34 mouse cellular contexts compared by ENCODE assay signal in the genomic region with DNA sequence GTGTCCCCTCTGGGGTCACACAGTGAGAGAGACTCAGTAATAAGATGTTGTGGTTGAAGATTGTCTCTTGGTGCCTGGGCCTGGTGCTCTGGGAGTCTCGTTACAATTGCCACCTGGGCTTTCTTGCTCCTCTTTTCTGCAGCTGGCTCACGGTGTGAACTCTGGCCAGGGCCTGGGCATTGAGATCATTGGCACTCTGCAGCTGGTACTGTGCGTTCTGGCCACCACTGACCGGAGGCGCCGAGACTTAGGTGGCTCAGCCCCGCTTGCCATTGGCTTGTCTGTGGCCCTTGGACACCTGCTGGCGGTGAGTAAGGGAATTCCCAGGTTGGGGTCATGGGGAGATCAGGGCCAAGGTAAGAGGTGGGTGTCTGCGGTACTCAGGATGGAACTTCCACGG. TPM values are rescaled to one million over a fixed set of nuclear protein-coding genes. Genes with fewer than 3 reads are reported as not detected.
A peak's percentile ranks its signal among the peaks of the same experiment; 100 is the strongest.
DNase-seq lines count a peak whose midpoint lies in the region; TF ChIP-seq lines count a peak whose summit lies in the region.
"Had no signal": no experiment of that assay in that cellular context is flagged by ENCODE, and none has a peak within 500 bp of the region (broad histone marks: within the 10 kb centered on the region; RNA-seq: fewer than 3 reads in every experiment).

No protein-coding gene starts in this region.

- intact Hi-C loops in heart, adult 2 months (cut with DNase I): no loop called here
- intact Hi-C loops in heart, postnatal 25 days (cut with DNase I): no loop called here

- peak in 1 of 2 experiments; percentile 2 for DNase-seq in heart, adult 2 months
- DNase-seq in heart, postnatal 25 days (ENCODE audit: low spot score): no peak
- peak; percentile 29 for DNase-seq in kidney, adult 2 months
- no peak for DNase-seq in kidney, adult 8-10 months
- DNase-seq in urinary bladder, adult 2 months (ENCODE audit: low spot score): peak; percentile 17
- DNase-seq in urinary bladder, postnatal 10 days (ENCODE audit: low spot score): no peak
- DNase-seq in natural killer cell, adult 2 months (ENCODE audit: low spot score in 2 of 2): no peak
- DNase-seq: adrenal gland, postnatal 25 days; B cell, adult 2 months; cerebellum, adult 2 months; cerebellum, postnatal 14 days had no signal

- peak overlapping the region; percentile 17 for H3K27ac ChIP-seq in heart, adult 2 months
- no peak overlapping the region for H3K27ac ChIP-seq in kidney, adult 2 months (ENCODE audit: insufficient read depth, low read depth, low read length)
- H3K27ac ChIP-seq: forebrain, embryonic 12.5 days; layer of hippocampus, adult 2 months; left cerebral cortex, adult 2 months; limb, embryonic 13.5 days; lung, embryonic 15.5 days; neural tube, embryonic 12.5 days had no signal

- no peaks in the 10 kb centered on the region for H3K36me3 ChIP-seq in heart, adult 2 months (ENCODE audit: control insufficient read depth, insufficient read depth, low read length)
- peaks cover 2% of the 10 kb centered on the region; the same call in 1 of the 2 replicates for H3K36me3 ChIP-seq in kidney, adult 2 months (ENCODE audit: control insufficient read depth, insufficient read depth, low read length)
- H3K36me3 ChIP-seq: forebrain, embryonic 12.5 days; limb, embryonic 13.5 days; lung, embryonic 15.5 days; neural tube, embryonic 12.5 days had no signal

- 92% methylated on average over 10 of the region's 10 CpGs for WGBS in heart, adult 2 months
- 54% methylated on average over 10 of the region's 10 CpGs for WGBS in kidney, adult 2 months

- no peak for TF ChIP-seq POLR2A in heart, adult 2 months (IDR thresholded peaks at IDR 0.05; ENCODE audit: insufficient read depth, low read depth, low read length)
- TF ChIP-seq POLR2A in kidney, adult 2 months (IDR thresholded peaks at IDR 0.05; ENCODE audit: low read depth, low read length): no peak

- no peak overlapping the region for H3K9ac ChIP-seq in heart, adult 2 months (ENCODE audit: low read depth, low read length)
- H3K9ac ChIP-seq: forebrain, embryonic 12.5 days; limb, embryonic 13.5 days; lung, embryonic 15.5 days; neural tube, embryonic 12.5 days had no signal

- no peaks in the 10 kb centered on the region for H3K27me3 ChIP-seq in heart, adult 2 months (ENCODE audit: control insufficient read depth, insufficient read depth, low read length)
- H3K27me3 ChIP-seq in kidney, adult 2 months (replicated peaks; ENCODE audit: control insufficient read depth, insufficient read depth, low read length): no peaks in the 10 kb centered on the region
- H3K27me3 ChIP-seq: forebrain, embryonic 12.5 days; limb, embryonic 13.5 days; lung, embryonic 15.5 days; neural tube, embryonic 12.5 days had no signal

- no peak overlapping the region for H3K4me3 ChIP-seq in heart, adult 2 months
- H3K4me3 ChIP-seq in kidney, adult 2 months (ENCODE audit: insufficient read depth, low read depth, low read length): no peak overlapping the region
- H3K4me3 ChIP-seq: erythroblast, embryonic 14.5 days; forebrain, embryonic 12.5 days; layer of hippocampus, adult 2 months; left cerebral cortex, adult 2 months; limb, embryonic 13.5 days; lung, embryonic 15.5 days; neural tube, embryonic 12.5 days had no signal

- H3K79me2 ChIP-seq in heart, adult 2 months (replicated peaks; ENCODE audit: control insufficient read depth, insufficient read depth, low read length): no peaks in the 10 kb centered on the region

- peaks cover 7% of the 10 kb centered on the region for H3K4me1 ChIP-seq in heart, adult 2 months (ENCODE audit: control insufficient read depth, insufficient read depth, low read length)
- peaks cover 3% of the 10 kb centered on the region; the same call in 1 of the 2 replicates for H3K4me1 ChIP-seq in kidney, adult 2 months (ENCODE audit: control insufficient read depth, insufficient read depth, low read length)
- H3K4me1 ChIP-seq: forebrain, embryonic 12.5 days had no signal

- TF ChIP-seq EP300 in heart, adult 2 months (IDR thresholded peaks at IDR 0.05; ENCODE audit: insufficient read depth, low read depth, low read length): no peak

- TF ChIP-seq CTCF in heart, adult 2 months (IDR thresholded peaks at IDR 0.05): no peak
- TF ChIP-seq CTCF in kidney, adult 2 months (conservative IDR thresholded peaks at IDR 0.05; ENCODE audit: insufficient read depth, insufficient read length, low read depth, low read length): no peak

RNA-seq across cellular contexts. Expression of gene Aqp1, which starts 9.0 kb away (rescaled TPM):
- total RNA-seq in heart, adult 2 months (2021): 100 to 1,000 TPM; 377 to 449 TPM
- polyA plus RNA-seq in heart, adult 2 months (2012; rRNA removed): 433 and 638 TPM in 2 replicates
- 100 to 1,000 TPM; 426 to 457 TPM for total RNA-seq in heart, postnatal 25 days (2021)
- 1,148 and 1,467 TPM in 2 replicates for polyA plus RNA-seq in kidney, adult 2 months (2012; rRNA removed)
- 444 and 459 TPM in 2 replicates for polyA plus RNA-seq in urinary bladder, adult 2 months (2012; rRNA removed)

RNA-seq across cellular contexts. Expression of gene Ghrhr, which starts 30.8 kb away (rescaled TPM):
- total RNA-seq in heart, adult 2 months (2021): not detected
- polyA plus RNA-seq in heart, adult 2 months (2012; rRNA removed): not detected in 2 replicates
- not detected for total RNA-seq in heart, postnatal 25 days (2021)
- polyA plus RNA-seq in kidney, adult 2 months (2012; rRNA removed): 0.36 and 0.61 TPM in 2 replicates
- not detected in 2 replicates for polyA plus RNA-seq in urinary bladder, adult 2 months (2012; rRNA removed)
- total RNA-seq: adrenal gland, adult 18-20 months; adrenal gland, postnatal 25 days; gastrocnemius, postnatal 4 days; layer of hippocampus, adult 2 months; layer of hippocampus, postnatal 14 days; left cerebral cortex, adult 2 months; left cerebral cortex, postnatal 25 days; megakaryocyte, adult 5-6 weeks had no signal
- polyA plus RNA-seq: brain, embryonic 14.5 days; cerebellum, adult 2 months; embryonic facial prominence, embryonic 14.5 days; erythroblast, embryonic 14.5 days; forebrain, embryonic 12.5 days; heart, embryonic 11.5 days; heart, postnatal 0 days; hindbrain, embryonic 11.5 days; hindbrain, embryonic 16.5 days; kidney, embryonic 14.5 days; limb, embryonic 13.5 days; liver, embryonic 11.5 days; midbrain, embryonic 11.5 days; midbrain, embryonic 16.5 days; neural tube, embryonic 12.5 days; testis, adult 2 months had no signal

Comparison
In these comparisons a context has a peak if more than half of its experiments do, and no peak if none do; other contexts are left out.
1. DNase-seq: peak in kidney, adult 2 months (single experiment) and urinary bladder, adult 2 months (single experiment); none in heart, postnatal 25 days (single experiment), kidney, adult 8-10 months (0 of 2), urinary bladder, postnatal 10 days (single experiment) and natural killer cell, adult 2 months (0 of 2).